Comparison of ENCODE assay signal across 8 mouse cellular contexts in the genomic region with DNA sequence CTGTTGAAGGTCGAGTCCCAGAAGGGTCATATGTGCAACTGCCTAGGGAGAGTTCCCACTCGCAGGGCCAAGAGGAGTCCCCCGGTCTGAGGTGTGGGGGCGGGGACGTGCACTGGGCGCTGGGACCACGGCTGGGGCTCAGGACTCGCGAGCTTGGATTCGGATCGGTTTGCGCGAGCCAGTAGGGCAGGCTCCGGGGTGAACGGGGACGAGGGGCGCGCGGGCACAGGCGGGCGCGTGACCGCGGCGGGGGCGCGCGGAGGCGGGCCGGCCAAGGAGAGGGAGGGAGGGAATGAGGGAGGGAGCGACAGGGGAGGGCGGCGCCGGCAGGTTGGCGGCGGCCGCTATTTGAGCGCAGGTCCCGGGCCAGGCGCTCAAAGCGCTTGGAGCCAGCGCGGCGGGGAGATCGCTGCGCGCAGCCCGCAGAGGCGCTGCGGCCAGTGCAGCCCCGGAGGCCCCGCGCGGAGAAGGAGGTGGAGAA. TPM values are rescaled to one million over a fixed set of nuclear protein-coding genes. Genes with fewer than 3 reads are reported as not detected.
DNase-seq lines count a peak whose midpoint lies in the region; ATAC-seq and TF ChIP-seq lines count a peak whose summit lies in the region.

A gene (plus strand): TSS at position 122 of the 481 bp plus-strand sequence.

- H3K4me2 ChIP-seq in hindbrain, embryonic 15.5 days, result peak within 1 kb of the TSS; percentile 91

- no peaks in the 10 kb centered on the region for H3K36me3 ChIP-seq in hindbrain, embryonic 15.5 days

- no peaks in the 10 kb centered on the region for H3K9me3 ChIP-seq in hindbrain, embryonic 15.5 days

- peak; percentile 73 for ATAC-seq in hindbrain, embryonic 15.5 days (ENCODE audit: low FRiP score, low read depth)

- peak within 1 kb of the TSS; percentile 90 for H3K9ac ChIP-seq in hindbrain, embryonic 15.5 days

- DNase-seq in adrenal gland, postnatal 10 days, result peak; percentile 85
- DNase-seq in cerebellum, postnatal 25 days, result peak; percentile 90 to 93
- DNase-seq in gastrocnemius, postnatal 10 days, result peak; percentile 62
- peak; percentile 42 to 53 for DNase-seq in left cerebral cortex, adult 2 months (ENCODE audit: extremely low spot score in 1 of 2, low spot score in 2 of 2)
- DNase-seq in lung, postnatal 36 days, result peak; percentile 6
- peak; percentile 43 to 65 for DNase-seq in right cerebral cortex, postnatal 10 days (ENCODE audit: low spot score in 2 of 2)
- DNase-seq in natural killer cell, adult 2 months (ENCODE audit: low spot score in 2 of 2), result no peak

- TF ChIP-seq CTCF in left cerebral cortex, adult 2 months (IDR thresholded peaks at IDR 0.05), result no peak

- peaks cover 47% of the 10 kb centered on the region for H3K4me1 ChIP-seq in hindbrain, embryonic 15.5 days (replicated peaks)

- intact Hi-C loops in left cerebral cortex, adult 2 months (cut with DNase I), result no loop called here

- WGBS in hindbrain, embryonic 15.5 days, result under 1% methylated on average over 37 of the region's 54 CpGs

- H3K4me3 ChIP-seq in hindbrain, embryonic 15.5 days, result peak within 1 kb of the TSS; percentile 95
- H3K4me3 ChIP-seq in left cerebral cortex, adult 2 months, result peak within 1 kb of the TSS; percentile 59

- H3K27me3 ChIP-seq in hindbrain, embryonic 15.5 days, result 0 out of 2 replicates have a peak, but pooled peaks cover 4% of the 10 kb centered on the region

- peak within 1 kb of the TSS; percentile 78 for H3K27ac ChIP-seq in hindbrain, embryonic 15.5 days (replicated peaks)
- H3K27ac ChIP-seq in left cerebral cortex, adult 2 months, result no peak within 1 kb of the TSS

RNA-seq across cellular contexts. Expression of the gene that starts here (rescaled TPM):
- 1 to 10 TPM; 4.1 to 4.7 TPM for total RNA-seq in adrenal gland, postnatal 10 days (2021)
- total RNA-seq in gastrocnemius, postnatal 10 days (2021), result 1 to 10 TPM; 2.1 to 2.4 TPM
- 7.7 and 10.7 TPM in 2 replicates for polyA plus RNA-seq in hindbrain, embryonic 15.5 days (2015; fragmentation: Nextera tagmentation; extraction: Ambion mirVana)
- 10 to 100 TPM; 24.1 to 34.7 TPM for total RNA-seq in left cerebral cortex, adult 2 months (2021)

Comparison
In these comparisons a context has a peak if more than half of its experiments do, and no peak if none do; other contexts are left out.
1. RNA of the gene that starts here (total RNA-seq): 24.1 to 34.7 TPM in left cerebral cortex, adult 2 months; 4.1 to 4.7 TPM in adrenal gland, postnatal 10 days and 2.1 to 2.4 TPM in gastrocnemius, postnatal 10 days; every median in the first group is over 4 times any median in the second.
2. DNase-seq: peak in adrenal gland, postnatal 10 days (single experiment), cerebellum, postnatal 25 days (2 of 2), gastrocnemius, postnatal 10 days (single experiment), left cerebral cortex, adult 2 months (2 of 2), lung, postnatal 36 days (single experiment) and right cerebral cortex, postnatal 10 days (2 of 2); none in natural killer cell, adult 2 months (0 of 2).